Mouse (Mus musculus): Measurements from ENCODE around the gene Usp15.

The Usp15 gene

GRCm38 (mm10) chr10:123144256-123144655, 52.5 kb downstream of the Usp15 start:
- TF ChIP-seq GATA4 (IDR thresholded peaks at IDR 0.05; ENCODE audit: insufficient replicate concordance, low read length), result no peak

- TF ChIP-seq GATA4 (IDR thresholded peaks at IDR 0.05; ENCODE audit: insufficient replicate concordance, low read length), result no peak
Measured at GRCm38 (mm10) chr10:123142395-123143050, 54.3 kb downstream of the Usp15 start.

DNA sequence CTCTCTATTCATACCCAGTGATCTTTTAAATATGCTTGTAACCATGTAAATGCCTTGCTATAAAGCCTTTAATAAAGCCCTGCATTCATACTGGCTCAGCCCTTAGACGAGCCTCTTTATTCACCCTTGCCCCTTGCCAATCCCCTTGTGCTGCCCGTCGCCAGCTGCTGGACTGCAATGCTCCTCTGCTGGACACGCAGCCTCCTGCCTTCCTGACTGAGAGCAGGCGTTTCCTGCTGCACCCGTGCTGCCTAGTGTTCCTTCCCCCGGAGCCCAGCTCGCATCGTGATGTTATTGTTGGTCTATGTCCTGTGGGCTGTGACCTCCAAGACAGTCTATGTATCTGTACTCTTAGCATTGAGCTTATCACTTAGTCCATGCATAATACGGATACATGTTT, 61.0 kb downstream of the Usp15 start:
- no peak for TF ChIP-seq GATA4 (IDR thresholded peaks at IDR 0.05; ENCODE audit: insufficient replicate concordance, low read length)

DNA sequence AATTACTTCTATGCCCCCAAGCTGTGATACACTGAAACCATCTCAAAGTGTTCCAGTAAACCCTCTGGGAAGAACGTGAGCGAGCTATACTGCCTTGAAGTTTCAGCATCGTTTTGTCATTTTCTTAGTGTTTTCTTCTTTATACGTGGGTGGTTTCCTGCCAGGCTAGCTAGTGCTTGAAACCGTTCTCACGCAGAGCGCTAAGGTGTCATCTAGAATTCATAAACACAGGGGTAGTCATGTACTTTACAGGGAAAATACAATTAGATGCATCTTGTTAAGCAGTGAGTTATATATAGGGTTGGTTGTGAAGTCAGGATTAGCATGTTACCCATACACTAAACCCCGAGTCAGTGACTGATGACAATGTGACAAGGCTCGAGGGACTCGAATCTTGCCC, 65.3 kb downstream of the Usp15 start:
- no peak for TF ChIP-seq GATA4 (IDR thresholded peaks at IDR 0.05; ENCODE audit: insufficient replicate concordance, low read length)

- TF ChIP-seq GATA4 (IDR thresholded peaks at IDR 0.05; ENCODE audit: insufficient replicate concordance, low read length), result no peak
Measured at GRCm38 (mm10) chr10:123120666-123121392, 76.0 kb downstream of the Usp15 start.

DNA sequence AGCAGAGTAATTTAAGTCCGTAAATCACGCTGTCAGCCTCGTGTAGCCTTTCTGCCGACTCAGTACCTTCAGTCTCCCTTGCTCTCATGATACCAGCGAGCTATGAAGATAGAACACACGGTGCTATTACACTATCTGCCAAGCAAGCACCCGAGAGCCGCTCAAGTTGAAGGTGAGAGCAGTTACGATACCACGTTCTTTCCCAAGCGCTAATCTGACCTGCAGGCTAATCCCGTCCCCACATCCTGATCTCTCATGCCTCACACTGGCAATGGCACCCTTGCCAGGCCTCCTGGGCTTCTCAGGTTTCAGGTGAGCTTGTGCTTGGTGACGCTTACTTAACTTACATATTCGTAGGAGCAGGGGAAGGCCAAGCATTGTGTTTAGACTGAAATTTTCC, 79.9 kb downstream of the Usp15 start:
- no peak for TF ChIP-seq GATA4 (IDR thresholded peaks at IDR 0.05; ENCODE audit: insufficient replicate concordance, low read length)

DNA sequence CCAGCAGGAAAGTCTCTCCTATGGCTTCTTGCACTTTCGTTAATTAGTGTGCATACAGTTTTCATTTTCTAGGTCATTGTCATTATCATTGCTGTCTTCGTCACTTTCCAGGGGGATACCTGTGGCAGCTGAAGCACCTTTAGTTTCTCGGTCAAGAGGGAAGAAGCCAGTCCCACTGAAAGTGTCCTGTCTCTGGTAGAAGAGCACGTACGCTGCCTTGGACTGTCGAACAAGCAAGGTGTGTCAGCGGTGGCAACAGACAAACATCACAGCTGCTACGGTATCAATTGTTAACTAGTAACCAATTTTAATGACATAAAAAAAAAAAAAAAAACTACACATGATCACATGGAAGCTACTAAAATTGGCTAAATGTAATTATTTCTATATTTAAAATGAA, 83.3 kb downstream of the Usp15 start:
- no peak for TF ChIP-seq GATA4 (IDR thresholded peaks at IDR 0.05; ENCODE audit: insufficient replicate concordance, low read length)

DNA sequence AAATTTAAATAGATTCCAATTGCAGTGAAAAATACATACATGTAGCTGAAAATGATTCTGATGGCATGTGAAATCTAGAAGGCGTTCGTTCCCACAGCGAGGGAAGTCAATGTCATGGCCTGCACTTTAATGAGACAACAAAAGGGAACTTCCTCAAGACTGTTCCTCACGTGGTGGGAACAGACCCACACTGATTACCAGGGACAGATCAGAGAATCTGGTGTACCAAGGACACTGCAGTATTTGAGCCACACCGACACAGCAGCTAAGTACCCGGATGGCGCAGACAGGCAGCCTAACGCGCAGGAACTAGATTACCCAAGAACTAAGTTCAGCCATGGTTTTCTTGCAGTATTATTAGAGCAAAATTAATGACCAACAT, 84.0 kb downstream of the Usp15 start:
- no peak for TF ChIP-seq GATA4 (IDR thresholded peaks at IDR 0.05; ENCODE audit: insufficient replicate concordance, low read length)

- no peak for TF ChIP-seq GATA4 (IDR thresholded peaks at IDR 0.05; ENCODE audit: insufficient replicate concordance, low read length)
Measured at GRCm38 (mm10) chr10:123112056-123112786, 84.6 kb downstream of the Usp15 start.

GRCm38 (mm10) chr10:123110548-123110947, 86.2 kb downstream of the Usp15 start:
- TF ChIP-seq GATA4 (IDR thresholded peaks at IDR 0.05; ENCODE audit: insufficient replicate concordance, low read length), result no peak

DNA sequence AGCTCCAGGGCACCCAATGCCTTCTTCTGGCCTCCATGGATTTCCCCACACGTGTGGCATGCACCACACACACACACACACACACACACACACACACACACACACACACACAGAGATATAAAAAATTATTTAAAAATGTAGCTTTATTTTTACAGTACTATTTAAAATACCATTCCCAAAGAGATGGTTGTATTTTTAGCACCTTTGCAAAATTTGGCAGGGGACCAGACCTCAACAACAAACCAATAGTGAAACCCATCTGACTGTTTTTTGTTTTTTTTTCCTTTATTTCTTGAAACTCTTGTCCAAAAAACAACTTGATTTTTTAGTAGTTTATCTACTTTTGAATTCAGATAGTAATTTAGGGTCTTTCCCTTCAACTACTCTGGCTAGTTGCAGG, 88.3 kb downstream of the Usp15 start:
- no peak for TF ChIP-seq GATA4 (IDR thresholded peaks at IDR 0.05; ENCODE audit: insufficient replicate concordance, low read length)

GRCm38 (mm10) chr10:123108121-123108520, 88.7 kb downstream of the Usp15 start:
- no peak for TF ChIP-seq GATA4 (IDR thresholded peaks at IDR 0.05; ENCODE audit: insufficient replicate concordance, low read length)

GRCm38 (mm10) chr10:123101303-123101702, 95.5 kb downstream of the Usp15 start:
- no peak for TF ChIP-seq GATA4 (IDR thresholded peaks at IDR 0.05; ENCODE audit: insufficient replicate concordance, low read length)

DNA sequence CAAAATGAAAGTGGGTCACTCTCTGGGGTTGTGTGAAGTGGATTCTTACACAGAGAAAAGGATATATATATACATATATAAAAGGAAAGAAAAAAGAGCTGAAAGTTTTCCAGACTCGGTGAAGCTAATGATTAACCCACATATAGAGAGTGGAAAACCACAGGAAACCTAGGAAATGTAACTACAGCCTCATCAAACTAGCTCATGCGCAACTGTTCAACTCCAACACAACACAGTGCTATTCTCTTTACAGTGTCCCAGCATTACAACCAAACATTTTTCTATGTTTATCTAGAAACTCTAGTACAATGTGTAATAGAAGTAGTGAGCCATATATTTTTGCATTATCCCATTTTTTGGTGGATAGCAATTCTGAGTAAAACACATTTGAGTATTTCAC, 96.2 kb downstream of the Usp15 start:
- no peak for TF ChIP-seq GATA4 (IDR thresholded peaks at IDR 0.05; ENCODE audit: insufficient replicate concordance, low read length)

GRCm38 (mm10) chr10:123094504-123094903, 102.3 kb downstream of the Usp15 start:
- no peak for TF ChIP-seq GATA4 (IDR thresholded peaks at IDR 0.05; ENCODE audit: insufficient replicate concordance, low read length)

- no peak for TF ChIP-seq GATA4 (IDR thresholded peaks at IDR 0.05; ENCODE audit: insufficient replicate concordance, low read length)
Measured at GRCm38 (mm10) chr10:123092577-123092976, 104.2 kb downstream of the Usp15 start.
